Mouse (Mus musculus) forebrain, embryonic 12.5 days (tissue): Measurements from ENCODE around the gene Tspan5. TPM values are rescaled to one million over a fixed set of nuclear protein-coding genes. Genes with fewer than 3 reads are reported as not detected.

Source experiments
- ATAC-seq: fragments of 200-750 bp; cut with Nextera tagmentation; 2 replicates; pipeline ENCODE4 v1.8.0; 2017; ENCODE audit warnings: moderate TSS enrichment; ENCODE audit not compliant: low FRiP score
- H3K27ac ChIP-seq: fragments of 300-500 bp; sonication (generic); 2 replicates; pipeline ENCODE4 v1.5.1; 2016; ENCODE audit warnings: mild to moderate bottlenecking
- H3K27me3 ChIP-seq: fragments of 300-500 bp; sonication (generic); 2 replicates; pipeline ENCODE4 v1.6.1; 2016; ENCODE audit warnings: mild to moderate bottlenecking
- H3K36me3 ChIP-seq: fragments of 300-500 bp; sonication (generic); replicated peaks from 2 replicates; pipeline ENCODE4 v1.6.1; 2016; ENCODE audit warnings: mild to moderate bottlenecking
- H3K4me1 ChIP-seq: fragments of 300-500 bp; sonication (generic); 2 replicates; pipeline ENCODE4 v1.6.1; 2016
- H3K4me2 ChIP-seq: fragments of 300-500 bp; sonication (generic); 2 replicates; pipeline ENCODE4 v1.6.1; 2016; ENCODE audit warnings: mild to moderate bottlenecking, moderate library complexity
- H3K4me3 ChIP-seq: fragments of 300-500 bp; sonication (generic); replicated peaks from 2 replicates; pipeline ENCODE4 v1.5.1; 2016; ENCODE audit warnings: mild to moderate bottlenecking
- H3K9ac ChIP-seq: fragments of 300-500 bp; sonication (generic); 2 replicates; pipeline ENCODE4 v1.6.1; 2016; ENCODE audit warnings: mild to moderate bottlenecking
- H3K9me3 ChIP-seq: fragments of 300-500 bp; sonication (generic); 2 replicates; pipeline ENCODE4 v1.6.1; 2016
- WGBS: fragments of 180-500 bp; shearing (Covaris S2); methylation state at CpG from one replicate; pipeline ENCODE4 v1.1.7; 2016; 5-methylcytosine and 5-hydroxymethylcytosine counted together
- polyA plus RNA-seq: library from polyadenylated mRNA; unstranded; fragments of >200 nt; fragmentation: Nextera tagmentation; extraction: Ambion mirVana; gene quantifications from 2 replicates; pipeline ENCODE4 v1.2.1, GENCODE M21; 2016

Gene Tspan5
- polyA plus RNA-seq, 1 experiment from 2014 or later, result 62.4 TPM

DNA sequence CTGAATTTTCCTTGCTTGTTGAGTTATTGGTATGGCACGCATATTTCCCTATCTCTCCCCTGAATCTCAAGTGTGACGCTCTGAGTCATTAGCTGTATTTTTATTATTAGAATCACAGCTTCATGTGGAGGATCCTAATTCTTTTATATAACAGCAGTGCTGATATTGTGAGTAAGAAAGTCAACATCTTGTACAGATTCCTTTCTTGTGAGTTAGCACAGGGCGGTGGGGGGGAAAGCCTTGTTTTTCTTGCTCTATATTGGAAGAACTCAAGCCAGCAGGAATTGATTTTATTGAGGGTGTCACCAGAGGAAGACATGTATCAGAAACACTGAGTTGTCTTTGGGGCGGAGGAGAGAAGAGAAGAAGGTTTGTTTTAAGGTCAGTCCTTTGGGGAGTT lies 3.6 kb downstream of the Tspan5 start:
- peaks cover 9% of the 10 kb centered on the region for H3K27me3 ChIP-seq
- peaks cover 27% of the 10 kb centered on the region for H3K4me1 ChIP-seq

DNA sequence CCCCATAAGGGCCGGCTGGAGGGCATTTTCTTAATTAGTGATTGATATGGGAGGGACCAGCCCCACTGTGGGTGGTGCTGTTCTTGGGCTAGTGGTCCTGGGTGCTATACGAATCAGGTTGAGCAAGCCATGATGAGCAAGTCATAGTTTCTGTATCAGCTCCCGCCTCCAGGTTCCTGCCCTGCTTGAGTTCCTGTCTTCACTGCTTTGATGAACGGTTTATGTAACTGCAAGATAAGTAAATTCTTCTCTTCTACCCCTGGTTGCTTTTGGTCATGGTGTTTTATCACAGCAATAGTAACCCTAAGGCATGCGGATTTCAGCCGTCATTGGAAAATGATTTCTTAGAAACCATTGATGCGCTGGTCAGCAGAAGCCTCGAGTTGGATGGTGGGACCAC lies 4.6 kb downstream of the Tspan5 start:
- no peaks in the 10 kb centered on the region for H3K36me3 ChIP-seq
- no peaks in the 10 kb centered on the region for H3K27me3 ChIP-seq
- no peaks in the 10 kb centered on the region for H3K9me3 ChIP-seq
- no peak overlapping the region for H3K9ac ChIP-seq
- no peak overlapping the region for H3K4me3 ChIP-seq
- H3K4me2 ChIP-seq, result no peak overlapping the region
- H3K27ac ChIP-seq, result no peak overlapping the region
- WGBS, result 93% methylated on average over 8 of the region's 8 CpGs
- peaks cover 24% of the 10 kb centered on the region for H3K4me1 ChIP-seq
- no peak for ATAC-seq

More for the DNA sequence above, 3.6 kb downstream of the Tspan5 start:
- no peaks in the 10 kb centered on the region for H3K9me3 ChIP-seq
- WGBS, result 83% methylated on average over 4 of the region's 4 CpGs
- H3K9ac ChIP-seq, result no peak overlapping the region
- no peak overlapping the region for H3K4me2 ChIP-seq
- H3K36me3 ChIP-seq, result no peaks in the 10 kb centered on the region
- H3K4me3 ChIP-seq, result no peak overlapping the region
- ATAC-seq, result no peak
- no peak overlapping the region for H3K27ac ChIP-seq

DNA sequence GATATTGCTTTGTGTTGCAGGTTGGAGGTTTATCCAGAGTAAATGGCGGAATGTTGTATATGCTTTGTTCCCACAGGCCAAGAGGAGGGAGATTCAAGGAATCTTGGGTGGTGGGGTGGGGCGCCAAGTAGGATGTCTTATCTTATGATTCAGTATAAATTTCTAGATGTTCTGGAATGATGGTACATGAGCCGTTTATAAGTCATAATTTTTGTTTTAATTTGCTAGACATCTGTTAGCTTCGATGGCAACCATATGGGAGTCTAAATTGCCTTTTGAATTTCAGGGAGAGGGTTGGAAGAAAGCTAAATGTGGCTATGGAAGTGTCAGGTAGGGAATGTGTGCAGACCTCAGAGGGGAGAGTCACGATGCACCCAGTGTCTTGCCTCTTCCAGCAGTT lies 5.0 kb downstream of the Tspan5 start:
- no peaks in the 10 kb centered on the region for H3K27me3 ChIP-seq
- H3K4me2 ChIP-seq, result no peak overlapping the region
- H3K9me3 ChIP-seq, result no peaks in the 10 kb centered on the region
- H3K4me1 ChIP-seq, result peaks cover 22% of the 10 kb centered on the region
- ATAC-seq, result no peak
- no peaks in the 10 kb centered on the region for H3K36me3 ChIP-seq
- H3K27ac ChIP-seq, result no peak overlapping the region
- H3K4me3 ChIP-seq, result no peak overlapping the region
- 90% methylated on average over 5 of the region's 5 CpGs for WGBS
- H3K9ac ChIP-seq, result no peak overlapping the region

DNA sequence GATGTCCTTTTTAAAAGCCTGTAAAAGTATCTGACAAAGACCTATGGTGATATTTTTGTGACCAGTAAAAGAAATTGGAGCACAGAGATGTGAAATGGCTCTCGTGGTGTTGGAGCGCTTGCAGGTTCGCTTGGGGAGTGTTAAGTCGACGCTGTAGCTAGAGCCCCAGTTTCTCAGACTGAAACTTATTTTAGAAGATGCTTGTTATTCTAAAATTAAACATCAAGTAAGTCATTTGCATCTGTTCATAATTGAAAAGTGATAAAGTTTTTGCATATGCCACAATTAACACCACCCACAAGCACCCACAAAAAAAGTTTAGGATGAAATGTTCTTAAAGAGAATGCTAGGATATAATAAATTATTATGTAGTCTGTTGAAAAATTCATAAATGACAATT lies 6.0 kb downstream of the Tspan5 start:
- Histone ChIP-seq H3K36me3 (no peaks in the 10 kb centered on the region), H3K27me3 (no peaks in the 10 kb centered on the region), H3K4me2 (no peak overlapping the region), H3K9me3 (no peaks in the 10 kb centered on the region), H3K27ac (no peak overlapping the region), H3K9ac (no peak overlapping the region), H3K4me1 (peaks cover 27% of the 10 kb centered on the region), H3K4me3 (no peak overlapping the region)
- 93% methylated on average over 5 of the region's 5 CpGs for WGBS
- ATAC-seq, result no peak

DNA sequence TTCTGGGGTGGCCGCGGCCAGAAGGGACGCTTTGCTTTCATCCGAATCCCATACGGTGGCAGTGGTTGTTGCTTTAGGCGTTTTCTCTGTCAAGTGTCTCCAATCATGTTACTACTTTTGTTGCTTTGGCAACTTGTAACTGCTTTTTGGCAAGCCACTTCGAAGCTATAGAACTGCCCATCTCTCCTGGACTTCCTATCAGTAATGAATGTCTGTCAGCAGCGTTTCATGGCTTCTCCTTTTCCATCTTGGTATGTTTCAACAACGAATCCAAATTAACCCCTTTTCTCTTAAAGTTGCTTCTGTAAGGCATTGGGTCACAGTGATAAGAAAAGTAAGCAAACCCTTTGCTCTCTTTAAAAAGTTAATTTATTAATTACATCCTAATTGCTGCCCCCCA lies 7.7 kb downstream of the Tspan5 start:
- Histone ChIP-seq H3K9me3 (no peaks in the 10 kb centered on the region), H3K36me3 (no peaks in the 10 kb centered on the region), H3K27me3 (no peaks in the 10 kb centered on the region), H3K27ac (no peak overlapping the region), H3K4me2 (no peak overlapping the region), H3K4me3 (no peak overlapping the region), H3K9ac (no peak overlapping the region), H3K4me1 (peaks cover 23% of the 10 kb centered on the region)
- WGBS, result 86% methylated on average over 9 of the region's 9 CpGs
- no peak for ATAC-seq

DNA sequence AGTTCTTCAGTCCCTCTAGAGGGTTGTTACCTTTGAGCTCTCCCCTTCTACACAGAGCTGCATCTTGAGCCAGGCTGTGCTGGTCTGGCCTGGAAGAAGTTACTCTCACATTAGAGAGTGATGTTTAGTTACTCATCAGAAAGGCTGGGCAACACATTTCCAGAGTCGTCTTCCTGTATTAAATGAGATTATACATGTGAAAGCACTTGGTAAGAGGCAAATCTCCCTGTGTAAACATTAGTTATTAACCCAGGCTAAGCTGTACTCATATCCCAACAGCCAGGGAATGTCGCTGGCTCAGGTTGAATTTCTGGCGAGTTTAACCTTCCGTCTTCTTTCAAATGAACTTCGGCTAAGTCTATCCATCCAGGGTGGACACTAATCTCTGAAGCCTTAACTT lies 9.3 kb downstream of the Tspan5 start:
- Histone ChIP-seq H3K36me3 (no peaks in the 10 kb centered on the region), H3K9ac (no peak overlapping the region), H3K4me2 (no peak overlapping the region), H3K9me3 (no peaks in the 10 kb centered on the region), H3K4me1 (peaks cover 17% of the 10 kb centered on the region), H3K27me3 (no peaks in the 10 kb centered on the region), H3K27ac (no peak overlapping the region), H3K4me3 (no peak overlapping the region)
- no peak for ATAC-seq
- WGBS, result 78% methylated on average over 5 of the region's 5 CpGs

DNA sequence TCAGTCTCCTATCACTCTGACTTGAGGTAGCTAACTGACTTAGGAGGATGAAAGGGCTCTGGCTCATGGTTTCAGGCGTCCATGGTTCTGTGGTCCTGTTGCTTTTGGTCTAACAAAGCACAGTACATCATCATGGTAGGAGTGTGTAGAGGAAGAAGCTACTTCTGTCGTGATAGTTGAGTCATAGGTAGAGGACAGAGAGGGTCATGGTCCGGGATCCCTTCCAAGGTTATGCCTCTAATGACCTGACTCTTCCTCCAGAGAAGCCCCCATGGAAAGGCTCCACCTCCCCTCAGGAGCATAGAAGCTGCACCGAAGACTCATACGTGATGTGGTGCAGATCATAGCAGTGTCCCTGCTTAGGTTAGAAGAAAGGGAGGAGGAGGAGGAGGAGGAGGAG lies 10.1 kb downstream of the Tspan5 start:
- Histone ChIP-seq H3K4me2 (no peak overlapping the region), H3K27ac (no peak overlapping the region), H3K27me3 (no peaks in the 10 kb centered on the region), H3K36me3 (no peaks in the 10 kb centered on the region), H3K9ac (no peak overlapping the region), H3K4me1 (peaks cover 17% of the 10 kb centered on the region), H3K9me3 (no peaks in the 10 kb centered on the region), H3K4me3 (no peak overlapping the region)
- no peak for ATAC-seq
- 86% methylated on average over 5 of the region's 5 CpGs for WGBS

DNA sequence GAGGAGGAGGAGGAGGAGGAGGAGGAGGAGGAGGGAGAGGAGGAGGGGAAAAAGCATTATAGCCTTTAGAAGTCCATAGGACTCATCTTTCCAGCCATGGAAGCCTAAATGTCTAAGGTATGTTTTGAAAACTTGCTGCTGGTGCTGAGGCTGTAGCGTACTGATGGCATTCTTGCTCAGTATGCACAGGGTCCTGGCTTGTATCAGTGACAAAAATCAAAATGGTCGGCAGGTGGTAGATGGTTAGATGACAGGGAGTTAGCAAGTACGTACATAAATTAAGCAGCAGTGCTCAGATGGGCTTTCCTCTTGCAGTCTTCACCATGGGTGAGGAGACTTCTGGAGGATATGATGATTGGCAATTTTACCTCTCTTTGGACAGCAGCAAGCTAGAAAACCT lies 10.8 kb downstream of the Tspan5 start:
- 81% methylated on average over 3 of the region's 3 CpGs for WGBS
- Histone ChIP-seq H3K4me2 (no peak overlapping the region), H3K27ac (no peak overlapping the region), H3K36me3 (no peaks in the 10 kb centered on the region), H3K27me3 (no peaks in the 10 kb centered on the region), H3K9ac (no peak overlapping the region), H3K4me1 (peaks cover 17% of the 10 kb centered on the region), H3K4me3 (no peak overlapping the region), H3K9me3 (no peaks in the 10 kb centered on the region)
- ATAC-seq, result no peak

DNA sequence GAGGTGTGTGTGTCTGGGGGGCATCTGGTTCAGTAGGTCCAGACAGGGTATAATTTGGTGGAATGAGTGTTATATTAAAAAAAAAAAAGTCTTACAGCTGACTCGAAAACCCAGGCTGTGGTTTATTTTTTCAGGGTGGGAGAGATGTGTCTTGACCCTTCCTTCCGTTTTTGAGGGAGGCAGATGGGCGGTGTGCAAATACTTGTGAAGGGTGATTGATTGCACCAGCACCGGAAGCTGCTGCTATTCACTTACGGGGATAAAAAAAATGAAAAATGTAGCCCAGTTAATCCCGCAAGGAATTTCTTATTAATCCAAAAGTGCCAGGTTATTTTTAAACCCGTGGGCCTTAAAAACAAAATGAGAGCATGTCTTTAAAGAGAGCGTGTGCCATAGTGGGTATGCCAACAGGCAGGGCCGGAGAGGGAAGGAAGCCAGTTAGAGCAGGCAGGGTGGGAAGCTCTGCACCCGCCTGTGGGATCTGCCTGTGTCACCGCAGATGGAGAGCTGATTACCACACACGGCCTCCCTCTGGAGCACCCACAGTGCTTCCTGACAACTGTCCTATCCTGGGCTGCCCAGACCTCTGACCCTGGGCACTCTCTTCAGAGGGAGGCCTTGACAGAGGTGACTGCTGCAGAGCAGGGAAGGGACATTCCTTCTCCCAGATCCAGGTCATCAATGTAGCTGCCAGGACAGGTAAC lies 11.3 kb downstream of the Tspan5 start:
- H3K27ac ChIP-seq, result no peak overlapping the region
- H3K36me3 ChIP-seq, result no peaks in the 10 kb centered on the region
- ATAC-seq, result peak; percentile 30; the same call in 1 of the 2 replicates
- H3K4me3 ChIP-seq, result no peak overlapping the region
- H3K9ac ChIP-seq, result no peak overlapping the region
- 51% methylated on average over 12 of the region's 12 CpGs for WGBS
- no peaks in the 10 kb centered on the region for H3K9me3 ChIP-seq
- no peaks in the 10 kb centered on the region for H3K27me3 ChIP-seq
- peaks cover 17% of the 10 kb centered on the region for H3K4me1 ChIP-seq
- H3K4me2 ChIP-seq, result no peak overlapping the region

DNA sequence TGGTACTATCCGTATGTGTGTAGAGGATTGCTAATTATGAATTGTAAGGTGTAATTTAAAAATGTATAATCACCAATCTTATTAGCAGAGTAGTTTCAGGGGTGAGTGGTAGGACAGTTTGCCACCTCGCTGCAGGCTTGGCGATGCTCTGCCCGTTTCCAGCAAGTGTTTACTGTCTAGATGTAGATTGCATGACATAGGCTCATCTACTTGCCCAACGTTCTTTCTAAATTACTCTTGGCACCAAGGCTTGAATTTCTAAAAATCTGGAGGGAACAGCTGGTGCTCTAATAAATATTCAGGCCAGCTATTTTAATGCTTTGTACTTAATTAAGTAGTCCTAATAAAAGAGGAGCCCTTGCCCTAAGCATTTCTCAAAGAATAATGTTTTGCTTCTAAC lies 12.3 kb downstream of the Tspan5 start:
- Histone ChIP-seq H3K27ac (no peak overlapping the region), H3K4me1 (peaks cover 24% of the 10 kb centered on the region), H3K4me2 (no peak overlapping the region), H3K4me3 (no peak overlapping the region), H3K27me3 (no peaks in the 10 kb centered on the region), H3K9me3 (no peaks in the 10 kb centered on the region), H3K36me3 (no peaks in the 10 kb centered on the region), H3K9ac (no peak overlapping the region)
- ATAC-seq, result no peak
- 67% methylated on average over 5 of the region's 5 CpGs for WGBS

DNA sequence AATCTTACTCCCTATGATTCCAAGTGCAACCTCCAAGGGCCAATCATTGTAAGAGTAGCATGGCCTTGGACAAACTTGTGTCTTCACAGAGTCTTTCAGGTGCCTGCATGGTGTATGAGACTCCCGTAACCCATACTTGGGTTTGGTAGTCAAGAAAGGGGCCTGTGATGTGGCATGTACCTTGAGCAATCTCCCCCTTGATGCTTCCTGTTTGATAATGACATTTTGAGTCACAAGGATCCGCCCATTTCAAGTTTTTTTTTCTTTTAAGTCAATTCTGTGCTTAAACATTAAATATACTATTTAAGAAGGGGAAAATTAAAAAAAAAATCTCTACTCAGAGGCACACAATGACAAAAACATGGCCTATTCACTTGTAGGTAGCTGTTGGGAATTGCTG lies 15.3 kb downstream of the Tspan5 start:
- no peak overlapping the region for H3K9ac ChIP-seq
- WGBS, result 95% methylated on average over 2 of the region's 2 CpGs
- no peaks in the 10 kb centered on the region for H3K36me3 ChIP-seq
- no peak overlapping the region for H3K4me2 ChIP-seq
- no peaks in the 10 kb centered on the region for H3K9me3 ChIP-seq
- H3K4me1 ChIP-seq, result peaks cover 40% of the 10 kb centered on the region
- H3K27ac ChIP-seq, result no peak overlapping the region
- H3K27me3 ChIP-seq, result no peaks in the 10 kb centered on the region
- H3K4me3 ChIP-seq, result no peak overlapping the region
- ATAC-seq, result no peak

DNA sequence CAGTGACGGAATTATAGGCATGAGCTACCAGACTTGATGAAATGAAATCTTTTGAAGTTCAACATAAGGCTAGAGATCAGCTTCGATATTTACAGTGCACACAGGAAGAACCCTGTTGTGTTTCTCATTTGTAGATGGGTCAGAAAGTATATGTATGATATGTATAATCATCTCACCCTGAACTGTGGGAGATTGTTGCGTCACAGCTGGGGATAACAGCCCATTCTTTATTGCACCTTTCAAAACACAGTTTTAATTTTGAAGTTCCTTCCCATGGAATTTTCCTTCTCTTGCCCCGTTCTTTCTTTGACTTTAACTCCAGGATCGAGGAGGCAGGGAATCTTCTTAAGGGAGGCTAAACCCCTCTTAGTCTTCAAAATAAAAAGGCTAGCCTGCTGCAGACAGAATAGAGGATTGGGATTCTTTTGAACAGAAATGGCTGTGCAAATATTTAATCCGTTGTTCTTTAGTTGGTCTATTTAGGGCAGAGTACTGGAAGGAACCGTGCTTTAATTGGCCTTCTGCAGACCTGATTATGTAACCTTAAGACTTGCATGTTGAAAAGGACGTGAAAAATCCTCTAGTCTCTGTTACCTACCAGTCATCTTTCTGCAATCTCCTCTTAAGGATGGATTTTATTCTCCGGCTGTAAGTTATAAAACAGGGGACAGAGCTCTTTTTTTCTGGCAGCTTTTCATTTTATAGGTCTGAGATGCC lies 18.1 kb downstream of the Tspan5 start:
- H3K36me3 ChIP-seq, result no peaks in the 10 kb centered on the region
- H3K4me1 ChIP-seq, result peaks cover 27% of the 10 kb centered on the region
- ATAC-seq, result peak; percentile 36; the same call in 1 of the 2 replicates
- H3K4me2 ChIP-seq, result 0 out of 2 replicates have a peak overlapping the region, but pooled peaks have one; percentile 17
- H3K27ac ChIP-seq, result peak overlapping the region; percentile 37
- H3K9me3 ChIP-seq, result no peaks in the 10 kb centered on the region
- 14% methylated on average over 9 of the region's 9 CpGs for WGBS
- no peak overlapping the region for H3K9ac ChIP-seq
- H3K4me3 ChIP-seq, result no peak overlapping the region
- H3K27me3 ChIP-seq, result no peaks in the 10 kb centered on the region

DNA sequence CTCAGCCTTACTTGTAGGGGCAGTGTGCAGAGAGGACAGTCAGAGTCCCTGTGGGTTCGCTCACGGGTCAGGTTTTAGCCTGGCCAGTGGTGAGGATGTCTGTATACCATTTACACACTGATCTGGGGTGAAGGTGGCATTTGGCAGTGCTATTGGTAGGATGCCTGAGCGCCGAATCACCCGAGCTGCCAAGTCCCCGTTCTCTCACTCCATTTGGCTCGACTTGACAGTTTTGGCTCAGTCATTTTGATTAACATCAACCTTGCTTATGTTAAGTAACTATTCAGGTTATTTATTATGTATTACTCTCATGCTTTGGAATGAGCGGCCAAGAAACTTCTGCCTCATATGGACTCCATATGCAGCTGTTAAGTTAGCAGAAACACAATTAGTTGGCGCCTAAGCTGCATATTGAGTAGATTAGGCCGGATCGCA lies 18.7 kb downstream of the Tspan5 start:
- Histone ChIP-seq H3K9ac (no peak overlapping the region), H3K36me3 (no peaks in the 10 kb centered on the region), H3K4me3 (no peak overlapping the region), H3K4me2 (0 out of 2 replicates have a peak overlapping the region, but pooled peaks have one; percentile 17), H3K4me1 (peaks cover 27% of the 10 kb centered on the region), H3K9me3 (no peaks in the 10 kb centered on the region), H3K27me3 (no peaks in the 10 kb centered on the region), H3K27ac (peak overlapping the region; percentile 37)
- ATAC-seq, result peak; percentile 40; the same call in 1 of the 2 replicates
- 45% methylated on average over 11 of the region's 11 CpGs for WGBS
